Mouse (Mus musculus) lung, embryonic 14.5 days (tissue): ENCODE data around the gene Nfkbil1. TPM values are rescaled to one million over a fixed set of nuclear protein-coding genes. Genes with fewer than 3 reads are reported as not detected.
A peak's percentile ranks its signal among the peaks of the same experiment; 100 is the strongest.

Source experiments
- ATAC-seq: fragments of 200-750 bp; cut with Nextera tagmentation; 2 replicates; pipeline ENCODE4 v1.8.0; 2017; ENCODE audit warnings: mild to moderate bottlenecking, moderate TSS enrichment, moderate library complexity; ENCODE audit not compliant: insufficient read depth
- DNase-seq: peaks from one replicate; pipeline ENCODE4 v3.0.0-alpha.2; 2015
- H3K27ac ChIP-seq: fragments of 300-500 bp; sonication (generic); 2 replicates; pipeline ENCODE4 v1.5.1; 2014; ENCODE audit warnings: low read depth, mild to moderate bottlenecking, moderate library complexity
- H3K27me3 ChIP-seq: fragments of 300-500 bp; sonication (generic); 2 replicates; pipeline ENCODE4 v1.6.1; 2014; ENCODE audit warnings: low read length, control low read depth; ENCODE audit not compliant: insufficient read depth
- H3K36me3 ChIP-seq: fragments of 300-500 bp; sonication (generic); 2 replicates; pipeline ENCODE4 v1.6.1; 2014; ENCODE audit warnings: control low read depth; ENCODE audit not compliant: insufficient read depth
- H3K4me1 ChIP-seq: fragments of 300-500 bp; sonication (generic); 2 replicates; pipeline ENCODE4 v1.6.1; 2014; ENCODE audit warnings: antibody characterized with exemption, control low read depth; ENCODE audit not compliant: insufficient read depth
- H3K4me2 ChIP-seq: fragments of 300-500 bp; sonication (generic); 2 replicates; pipeline ENCODE4 v1.6.1; 2014; ENCODE audit warnings: mild to moderate bottlenecking
- H3K4me3 ChIP-seq: fragments of 300-500 bp; sonication (generic); 2 replicates; pipeline ENCODE4 v1.5.1; 2014; ENCODE audit warnings: low read depth, low read length
- H3K9ac ChIP-seq: fragments of 300-500 bp; sonication (generic); 2 replicates; pipeline ENCODE4 v1.6.1; 2014
- H3K9me3 ChIP-seq: fragments of 300-500 bp; sonication (generic); 2 replicates; pipeline ENCODE4 v1.6.1; 2016; ENCODE audit warnings: low read depth, low read length, control low read depth
- CTCF ChIP-seq: IDR thresholded peaks from 2 replicates; pipeline ENCODE4 v1.5.1; 2016; ENCODE audit warnings: antibody characterized with exemption, low read depth
- WGBS: fragments of 180-500 bp; shearing (Covaris S2); extraction: QIAGEN DNeasy Blood & Tissue Kit; methylation state at CpG from one replicate; pipeline ENCODE4 v1.1.7; 2014; 5-methylcytosine and 5-hydroxymethylcytosine counted together
- polyA plus RNA-seq: library from polyadenylated mRNA; unstranded; fragments of >200 nt; fragmentation: Nextera tagmentation; extraction: Ambion mirVana; gene quantifications from 2 replicates; pipeline ENCODE4 v1.2.1, GENCODE M21; 2014

Nfkbil1 gene
- polyA plus RNA-seq, 1 experiment from 2014 or later: 4.5 TPM

GRCm38 (mm10) chr17:35233114-35233980 is 2.2 kb downstream of the Nfkbil1 start, which contains the start of gene Atp6v1g2:
Atp6v1g2 (plus strand) TSS chr17:35233660.
- Histone ChIP-seq H3K36me3 (peaks cover 35% of the 10 kb centered on the region), H3K27ac (peak within 1 kb of the TSS; percentile 97), H3K9ac (peak within 1 kb of the TSS; percentile 86), H3K27me3 (no peaks in the 10 kb centered on the region), H3K9me3 (no peaks in the 10 kb centered on the region), H3K4me1 (peaks cover 13% of the 10 kb centered on the region; the same call in 1 of the 2 replicates), H3K4me2 (peak within 1 kb of the TSS; percentile 71), H3K4me3 (peak within 1 kb of the TSS; percentile 65)
- DNase-seq: peak; percentile 84
- TF ChIP-seq CTCF: no peak
- peak; percentile 7; the same call in 1 of the 2 replicates for ATAC-seq
- WGBS: 38% methylated on average over 18 of the region's 18 CpGs

GRCm38 (mm10) chr17:35232659-35233058 is 2.9 kb downstream of the Nfkbil1 start:
- no peaks in the 10 kb centered on the region for H3K27me3 ChIP-seq
- H3K36me3 ChIP-seq: peaks cover 42% of the 10 kb centered on the region
- peak overlapping the region; percentile 71; the same call in 1 of the 2 replicates for H3K4me2 ChIP-seq
- ATAC-seq: no peak
- TF ChIP-seq CTCF: no peak
- peaks cover 13% of the 10 kb centered on the region; the same call in 1 of the 2 replicates for H3K4me1 ChIP-seq
- peak overlapping the region; percentile 85; the same call in 1 of the 2 replicates for H3K27ac ChIP-seq
- DNase-seq: no peak
- no peak overlapping the region for H3K4me3 ChIP-seq
- no peak overlapping the region for H3K9ac ChIP-seq
- no peaks in the 10 kb centered on the region for H3K9me3 ChIP-seq
- WGBS: 68% methylated on average over 5 of the region's 5 CpGs

- no peak overlapping the region for H3K27ac ChIP-seq
These were observed 3.5 kb downstream of the Nfkbil1 start for GRCm38 (mm10) chr17:35232043-35232442.

GRCm38 (mm10) chr17:35231022-35231421 is 4.6 kb downstream of the Nfkbil1 start:
- no peak for DNase-seq
- Histone ChIP-seq H3K4me2 (no peak overlapping the region), H3K9me3 (no peaks in the 10 kb centered on the region), H3K27ac (no peak overlapping the region), H3K4me3 (no peak overlapping the region), H3K9ac (peak overlapping the region; percentile 13; the same call in 1 of the 2 replicates), H3K27me3 (no peaks in the 10 kb centered on the region), H3K36me3 (peaks cover 46% of the 10 kb centered on the region), H3K4me1 (peaks cover 13% of the 10 kb centered on the region; the same call in 1 of the 2 replicates)
- no peak for TF ChIP-seq CTCF
- ATAC-seq: no peak
- 90% methylated on average over 10 of the region's 10 CpGs for WGBS

More at GRCm38 (mm10) chr17:35232043-35232442, 3.5 kb downstream of the Nfkbil1 start:
- WGBS: 14% methylated on average over 12 of the region's 12 CpGs
- Histone ChIP-seq H3K27me3 (no peaks in the 10 kb centered on the region), H3K4me3 (no peak overlapping the region), H3K36me3 (peaks cover 45% of the 10 kb centered on the region), H3K9ac (no peak overlapping the region), H3K4me1 (peaks cover 13% of the 10 kb centered on the region; the same call in 1 of the 2 replicates), H3K9me3 (no peaks in the 10 kb centered on the region), H3K4me2 (no peak overlapping the region)
- DNase-seq (peak; percentile 95), ATAC-seq (no peak)
- TF ChIP-seq CTCF: peak; percentile 92

GRCm38 (mm10) chr17:35226561-35227046 is 9.0 kb downstream of the Nfkbil1 start:
- 0 out of 2 replicates have a peak, but pooled peaks have one; percentile 5 for TF ChIP-seq CTCF
- WGBS: 72% methylated on average over 14 of the region's 14 CpGs
- Histone ChIP-seq H3K4me3 (no peak overlapping the region), H3K27ac (no peak overlapping the region), H3K36me3 (peaks cover 52% of the 10 kb centered on the region), H3K4me2 (no peak overlapping the region), H3K9ac (no peak overlapping the region), H3K27me3 (no peaks in the 10 kb centered on the region), H3K4me1 (no peaks in the 10 kb centered on the region), H3K9me3 (no peaks in the 10 kb centered on the region)
- ATAC-seq (no peak), DNase-seq (peak; percentile 37)

- H3K27me3 ChIP-seq: no peaks in the 10 kb centered on the region
- no peaks in the 10 kb centered on the region for H3K4me1 ChIP-seq
- DNase-seq (no peak), ATAC-seq (no peak)
- H3K9ac ChIP-seq: no peak overlapping the region
- WGBS: 94% methylated on average over 5 of the region's 5 CpGs
- H3K36me3 ChIP-seq: peaks cover 48% of the 10 kb centered on the region
- no peak overlapping the region for H3K4me2 ChIP-seq
- no peak overlapping the region for H3K4me3 ChIP-seq
- no peaks in the 10 kb centered on the region for H3K9me3 ChIP-seq
- H3K27ac ChIP-seq: no peak overlapping the region
- no peak for TF ChIP-seq CTCF
These were observed 10.1 kb downstream of the Nfkbil1 start for GRCm38 (mm10) chr17:35225456-35225855.

GRCm38 (mm10) chr17:35224641-35225040 is 11.0 kb downstream of the Nfkbil1 start:
- WGBS: 96% methylated on average over 4 of the region's 4 CpGs
- ATAC-seq: no peak

More at GRCm38 (mm10) chr17:35224641-35225040, 11.0 kb downstream of the Nfkbil1 start:
- Histone ChIP-seq H3K9ac (no peak overlapping the region), H3K4me1 (no peaks in the 10 kb centered on the region), H3K4me2 (no peak overlapping the region), H3K4me3 (no peak overlapping the region), H3K27ac (no peak overlapping the region), H3K36me3 (peaks cover 50% of the 10 kb centered on the region), H3K27me3 (no peaks in the 10 kb centered on the region), H3K9me3 (no peaks in the 10 kb centered on the region)
- DNase-seq: no peak
- TF ChIP-seq CTCF: no peak
